In genomic region chr1:36739231-36739630, GRCm38 (mm10) we compare ENCODE assay signal across 38 mouse cellular contexts. TPM values are rescaled to one million over a fixed set of nuclear protein-coding genes. Genes with fewer than 3 reads are reported as not detected.
"Had no signal": no experiment of that assay in that cellular context is flagged by ENCODE, and none has a peak within 500 bp of the region (broad histone marks: within the 10 kb centered on the region; RNA-seq: fewer than 3 reads in every experiment).

No protein-coding gene starts in this region.

- H3K9ac ChIP-seq: limb, embryonic 12.5 days; limb, embryonic 13.5 days; limb, embryonic 15.5 days; liver, embryonic 12.5 days; liver, embryonic 13.5 days; liver, embryonic 14.5 days; liver, embryonic 15.5 days; liver, postnatal 0 days; lung, embryonic 14.5 days; lung, embryonic 15.5 days; midbrain, embryonic 12.5 days; midbrain, embryonic 13.5 days; midbrain, embryonic 15.5 days; neural tube, embryonic 12.5 days had no signal

- H3K4me1 ChIP-seq: liver, embryonic 13.5 days; liver, embryonic 15.5 days had no signal

- H3K36me3 ChIP-seq: limb, embryonic 10.5 days; limb, embryonic 12.5 days; limb, embryonic 13.5 days; limb, embryonic 15.5 days; liver, embryonic 12.5 days; liver, embryonic 13.5 days; liver, embryonic 15.5 days; lung, embryonic 15.5 days; midbrain, embryonic 10.5 days; midbrain, embryonic 12.5 days; midbrain, embryonic 13.5 days; midbrain, embryonic 15.5 days; neural tube, embryonic 12.5 days had no signal

- H3K4me3 ChIP-seq: limb, embryonic 10.5 days; limb, embryonic 12.5 days; limb, embryonic 13.5 days; limb, embryonic 15.5 days; liver, embryonic 12.5 days; liver, embryonic 13.5 days; liver, embryonic 15.5 days; lung, embryonic 15.5 days; megakaryocyte, embryonic 14.5 days; midbrain, embryonic 10.5 days; midbrain, embryonic 12.5 days; midbrain, embryonic 13.5 days; midbrain, embryonic 15.5 days; myocyte; neural tube, embryonic 12.5 days had no signal

- H3K27me3 ChIP-seq: midbrain, embryonic 13.5 days; midbrain, embryonic 15.5 days; neural tube, embryonic 12.5 days had no signal

- DNase-seq: left cerebral cortex, postnatal 4 days; liver; liver, embryonic 13.5 days; liver, postnatal 0 days; lung, adult 18-20 months; lung, adult 2 months; lung, embryonic 14.5 days; lung, postnatal 10 days; lung, postnatal 14 days; lung, postnatal 36 days; midbrain, embryonic 14.5 days had no signal

- H3K27ac ChIP-seq: limb, embryonic 10.5 days; limb, embryonic 12.5 days; limb, embryonic 13.5 days; limb, embryonic 15.5 days; liver, embryonic 12.5 days; liver, embryonic 13.5 days; liver, embryonic 14.5 days; liver, embryonic 15.5 days; lung, embryonic 15.5 days; macrophage; midbrain, embryonic 10.5 days; midbrain, embryonic 12.5 days; midbrain, embryonic 13.5 days; midbrain, embryonic 15.5 days; neural tube, embryonic 12.5 days had no signal

RNA-seq across cellular contexts. Expression of gene Zap70, which starts 22.4 kb away (rescaled TPM):
- polyA plus RNA-seq: liver, embryonic 12.5 days; liver, embryonic 13.5 days; macrophage had no signal

RNA-seq across cellular contexts. Expression of gene 4933424G06Rik, which starts 29.3 kb away (rescaled TPM):
- total RNA-seq: liver, adult 2 months; megakaryocyte progenitor cell, adult 5-6 weeks; megakaryocyte-erythroid progenitor cell, adult 5-6 weeks; midbrain, postnatal 0 days; monocyte, adult 5-6 weeks had no signal
- polyA plus RNA-seq: limb, embryonic 10.5 days; limb, embryonic 13.5 days; liver, adult 2 months; liver, embryonic 11.5 days; liver, embryonic 13.5 days; liver, embryonic 14.5 days; liver, embryonic 15.5 days; liver, embryonic 16.5 days; liver, postnatal 0 days; lung, adult 2 months; lung, embryonic 14.5 days; lung, embryonic 15.5 days; lung, embryonic 16.5 days; macrophage; neural tube, embryonic 11.5 days; neural tube, embryonic 12.5 days had no signal

RNA-seq across cellular contexts. Expression of gene Fam178b, which starts 56.2 kb away (rescaled TPM):
- total RNA-seq: left cerebral cortex, postnatal 25 days; left cerebral cortex, postnatal 36 days; left cerebral cortex, postnatal 4 days; megakaryocyte progenitor cell, adult 5-6 weeks; megakaryocyte-erythroid progenitor cell, adult 5-6 weeks; midbrain, postnatal 0 days; monocyte, adult 5-6 weeks had no signal
- polyA plus RNA-seq: liver, embryonic 12.5 days; macrophage; midbrain, embryonic 12.5 days; midbrain, embryonic 13.5 days; midbrain, embryonic 15.5 days; neural tube, embryonic 11.5 days had no signal
